Comparison of ENCODE assay signal across 14 mouse cellular contexts in the genomic region with DNA sequence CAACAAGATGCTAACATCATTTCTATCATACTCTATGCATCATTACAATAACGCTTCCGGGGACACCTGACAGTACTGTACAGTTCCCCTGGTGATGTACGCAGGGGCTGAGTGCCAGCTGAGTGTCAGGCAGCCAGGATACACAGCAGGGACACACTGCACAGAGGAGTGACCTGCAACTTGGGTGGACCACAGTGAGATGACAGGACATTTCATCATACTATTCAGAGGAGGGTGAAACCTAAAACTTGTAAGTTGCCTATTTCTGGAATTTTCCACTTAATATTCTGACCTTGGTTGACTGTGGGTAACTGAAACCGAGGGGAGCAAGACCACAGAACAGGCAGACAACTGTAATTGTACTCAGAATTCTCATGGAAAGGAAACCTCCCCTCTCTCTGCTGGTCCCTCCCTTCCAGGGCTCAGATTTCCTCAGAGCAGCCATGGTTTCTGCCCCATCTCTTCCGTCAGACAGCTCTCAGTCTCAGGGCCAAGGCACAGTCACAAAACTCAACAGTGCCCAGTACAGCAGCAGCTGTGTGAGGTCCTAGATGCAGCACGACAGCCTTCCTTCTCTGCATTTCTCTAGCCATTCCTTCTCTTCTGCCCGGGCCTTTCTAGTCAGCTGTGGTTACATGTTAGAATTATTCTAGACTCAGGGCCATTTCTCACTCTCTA. TPM values are rescaled to one million over a fixed set of nuclear protein-coding genes. Genes with fewer than 3 reads are reported as not detected.
A peak's percentile ranks its signal among the peaks of the same experiment; 100 is the strongest.
DNase-seq lines count a peak whose midpoint lies in the region; ATAC-seq and TF ChIP-seq lines count a peak whose summit lies in the region.
"Had no signal": no experiment of that assay in that cellular context is flagged by ENCODE, and none has a peak within 500 bp of the region (broad histone marks: within the 10 kb centered on the region; RNA-seq: fewer than 3 reads in every experiment).

No protein-coding gene starts in this region.

- H3K36me3 ChIP-seq in kidney, embryonic 16.5 days (ENCODE audit: insufficient read depth, low read length) = 0 out of 2 replicates have a peak, but pooled peaks cover 4% of the 10 kb centered on the region
- peaks cover 0 to 26% of the 10 kb centered on the region in 2 experiments; a peak in 2 of 4 replicates for H3K36me3 ChIP-seq in MEL (ENCODE audit: control insufficient read depth in 1 of 2, insufficient read depth in 2 of 2, low read length in 2 of 2)
- H3K36me3 ChIP-seq in embryonic facial prominence, embryonic 13.5 days = peaks cover 3% of the 10 kb centered on the region; the same call in 1 of the 2 replicates
- no peaks in the 10 kb centered on the region for H3K36me3 ChIP-seq in liver, embryonic 13.5 days
- H3K36me3 ChIP-seq: midbrain, embryonic 12.5 days had no signal

- TF ChIP-seq EP300 in MEL (IDR thresholded peaks at IDR 0.05; ENCODE audit: low read depth in 1 of 2, low read length in 2 of 2) = no peak

- H3K4me1 ChIP-seq in kidney, embryonic 16.5 days (ENCODE audit: insufficient read depth, low read length) = peaks cover 7% of the 10 kb centered on the region; the same call in 1 of the 2 replicates
- H3K4me1 ChIP-seq in MEL (ENCODE audit: control insufficient read depth in 1 of 2, insufficient read depth in 2 of 2, low read length in 2 of 2) = peaks cover 14 to 22% of the 10 kb centered on the region in 2 experiments
- peaks cover 6% of the 10 kb centered on the region for H3K4me1 ChIP-seq in embryonic facial prominence, embryonic 13.5 days
- H3K4me1 ChIP-seq in liver, embryonic 13.5 days (replicated peaks) = peaks cover 21% of the 10 kb centered on the region
- H3K4me1 ChIP-seq: midbrain, embryonic 12.5 days had no signal

- no peak overlapping the region for H3K4me2 ChIP-seq in kidney, embryonic 16.5 days (replicated peaks; ENCODE audit: low read depth, low read length)
- no peak overlapping the region for H3K4me2 ChIP-seq in embryonic facial prominence, embryonic 13.5 days
- H3K4me2 ChIP-seq in liver, embryonic 13.5 days = no peak overlapping the region
- H3K4me2 ChIP-seq: midbrain, embryonic 12.5 days had no signal

- no peak for TF ChIP-seq CTCF in MEL (IDR thresholded peaks at IDR 0.05 in 2 of 3, conservative IDR thresholded peaks at IDR 0.05 in 1 of 3; ENCODE audit: control insufficient read depth in 1 of 3, insufficient read depth in 1 of 3, low read depth in 2 of 3, low read length in 3 of 3, poor library complexity in 1 of 3, severe bottlenecking in 1 of 3)

- TF ChIP-seq RAD21 in MEL (IDR thresholded peaks at IDR 0.05; ENCODE audit: low read depth, low read length) = no peak

- no peaks in the 10 kb centered on the region for H3K27me3 ChIP-seq in kidney, embryonic 16.5 days (ENCODE audit: insufficient read depth, low read length)
- no peaks in the 10 kb centered on the region for H3K27me3 ChIP-seq in MEL (ENCODE audit: control insufficient read depth in 1 of 2, insufficient read depth in 2 of 2, low read length in 2 of 2)
- no peaks in the 10 kb centered on the region for H3K27me3 ChIP-seq in embryonic facial prominence, embryonic 13.5 days
- no peaks in the 10 kb centered on the region for H3K27me3 ChIP-seq in liver, embryonic 13.5 days
- H3K27me3 ChIP-seq: midbrain, embryonic 12.5 days had no signal

- no peaks in the 10 kb centered on the region for H3K79me2 ChIP-seq in MEL (ENCODE audit: control insufficient read depth, insufficient read depth, low read length, poor library complexity)

- no peak for TF ChIP-seq POLR2A in MEL (IDR thresholded peaks at IDR 0.05; ENCODE audit: control insufficient read depth in 1 of 2, insufficient read depth in 1 of 2, low read depth in 1 of 2, low read length in 2 of 2, poor library complexity in 1 of 2)

- no peak for DNase-seq in kidney, adult 18-20 months
- DNase-seq in MEL (ENCODE audit: low read depth, low spot score) = no peak
- DNase-seq in liver, embryonic 13.5 days = no peak
- no peak for DNase-seq in right cerebral cortex, postnatal 10 days (ENCODE audit: low spot score in 2 of 2)
- DNase-seq in adrenal gland, adult 8-10 months = no peak
- DNase-seq in cerebellum, adult 9-11 months = no peak
- DNase-seq: adrenal gland, postnatal 25 days; cerebellum, adult 2 months; kidney, adult 8-10 months; thymus, postnatal 25 days had no signal

- H3K4me3 ChIP-seq in kidney, embryonic 16.5 days (ENCODE audit: low read length) = no peak overlapping the region
- no peak overlapping the region for H3K4me3 ChIP-seq in MEL (ENCODE audit: control insufficient read depth in 1 of 2, insufficient read depth in 1 of 2, low read depth in 2 of 2, low read length in 2 of 2)
- no peak overlapping the region for H3K4me3 ChIP-seq in embryonic facial prominence, embryonic 13.5 days
- no peak overlapping the region for H3K4me3 ChIP-seq in liver, embryonic 13.5 days (replicated peaks)
- H3K4me3 ChIP-seq: midbrain, embryonic 12.5 days had no signal

- no peak overlapping the region for H3K9ac ChIP-seq in kidney, embryonic 16.5 days (replicated peaks; ENCODE audit: low read length)
- 0 out of 2 replicates have a peak overlapping the region, but pooled peaks have one; percentile 9 for H3K9ac ChIP-seq in MEL (ENCODE audit: control insufficient read depth, low read depth, low read length, poor library complexity, severe bottlenecking)
- H3K9ac ChIP-seq in embryonic facial prominence, embryonic 13.5 days = 0 out of 2 replicates have a peak overlapping the region, but pooled peaks have one; percentile 22
- H3K9ac ChIP-seq in liver, embryonic 13.5 days = no peak overlapping the region
- H3K9ac ChIP-seq: midbrain, embryonic 12.5 days had no signal

- WGBS in kidney, embryonic 16.5 days = 38% methylated on average over 7 of the region's 7 CpGs
- WGBS in embryonic facial prominence, embryonic 13.5 days = 48% methylated on average over 7 of the region's 7 CpGs
- WGBS in liver, embryonic 13.5 days (ENCODE audit: insufficient replicate concordance) = 64% methylated on average over 7 of the region's 7 CpGs

- H3K27ac ChIP-seq in kidney, embryonic 16.5 days (ENCODE audit: low read length) = peak overlapping the region; percentile 59; the same call in 1 of the 2 replicates
- peak overlapping the region; percentile 87 for H3K27ac ChIP-seq in MEL (ENCODE audit: control insufficient read depth, low read depth, low read length)
- peak overlapping the region; percentile 48; the same call in 1 of the 2 replicates for H3K27ac ChIP-seq in embryonic facial prominence, embryonic 13.5 days
- peak overlapping the region; percentile 59 for H3K27ac ChIP-seq in liver, embryonic 13.5 days
- H3K27ac ChIP-seq: midbrain, embryonic 12.5 days had no signal

- peak; percentile 86 for ATAC-seq in kidney, embryonic 16.5 days (ENCODE audit: low FRiP score, low TSS enrichment)
- ATAC-seq in embryonic facial prominence, embryonic 13.5 days (ENCODE audit: insufficient number of reproducible peaks, insufficient read depth, low FRiP score, low TSS enrichment, low read depth) = no peak
- no peak for ATAC-seq in liver, embryonic 13.5 days (ENCODE audit: low read depth)
- ATAC-seq: forebrain, embryonic 14.5 days had no signal

- no peaks in the 10 kb centered on the region for H3K9me3 ChIP-seq in kidney, embryonic 16.5 days (ENCODE audit: low read length)
- H3K9me3 ChIP-seq in MEL (replicated peaks; ENCODE audit: insufficient read depth, low read length) = no peaks in the 10 kb centered on the region
- no peaks in the 10 kb centered on the region for H3K9me3 ChIP-seq in embryonic facial prominence, embryonic 13.5 days
- no peaks in the 10 kb centered on the region for H3K9me3 ChIP-seq in liver, embryonic 13.5 days (replicated peaks)
- H3K9me3 ChIP-seq: midbrain, embryonic 12.5 days had no signal

TF ChIP-seq in MEL, 35 proteins besides CTCF, POLR2A, EP300 and RAD21 (continues in another document):
- no peak for TF ChIP-seq MYC (IDR thresholded peaks at IDR 0.05; ENCODE audit: low read depth, low read length)

RNA-seq across cellular contexts. Expression of a gene that starts 14.2 kb away (rescaled TPM):
- polyA plus RNA-seq in kidney, embryonic 16.5 days (2015; fragmentation: Nextera tagmentation; extraction: Ambion mirVana) = 9.7 and 10.9 TPM in 2 replicates
- 7.3 and 8.5 TPM in 2 replicates for total RNA-seq in MEL (2012; rRNA removed)
- 1 to 10 TPM in 1 of 2 experiments, not detected in 1; 8.6 TPM for polyA plus RNA-seq in MEL (2012; ENCODE audit: insufficient read depth in 1 of 2, insufficient read length in 2 of 2, low read depth in 1 of 2, low replicate concordance in 2 of 2, missing spikeins in 1 of 2)
- polyA plus RNA-seq in embryonic facial prominence, embryonic 13.5 days (2015; fragmentation: Nextera tagmentation; extraction: Ambion mirVana) = 9.2 and 9.8 TPM in 2 replicates
- 2.8 and 3.0 TPM in 2 replicates for polyA plus RNA-seq in liver, embryonic 13.5 days (2015; fragmentation: Nextera tagmentation; extraction: Ambion mirVana)
- total RNA-seq in adrenal gland, adult 8-10 months (2022) = 10 to 100 TPM; 12.1 to 23.4 (median 18.7) TPM

RNA-seq across cellular contexts. Expression of a gene that starts 32.0 kb away (rescaled TPM):
- polyA plus RNA-seq in kidney, embryonic 16.5 days (2015; fragmentation: Nextera tagmentation; extraction: Ambion mirVana) = 57.4 and 57.5 TPM in 2 replicates
- 51.2 and 54.5 TPM in 2 replicates for total RNA-seq in MEL (2012; rRNA removed)
- polyA plus RNA-seq in MEL (2012; ENCODE audit: insufficient read depth in 1 of 2, insufficient read length in 2 of 2, low read depth in 1 of 2, low replicate concordance in 2 of 2, missing spikeins in 1 of 2) = 10 to 100 TPM in 1 of 2 experiments, not detected in 1; 47.4 TPM
- 43.2 and 45.4 TPM in 2 replicates for polyA plus RNA-seq in embryonic facial prominence, embryonic 13.5 days (2015; fragmentation: Nextera tagmentation; extraction: Ambion mirVana)
- 66.3 and 71.4 TPM in 2 replicates for polyA plus RNA-seq in liver, embryonic 13.5 days (2015; fragmentation: Nextera tagmentation; extraction: Ambion mirVana)
- total RNA-seq in adrenal gland, adult 8-10 months (2022) = 10 to 100 TPM; 29.3 to 36.6 (median 32.8) TPM

RNA-seq across cellular contexts. Expression of a gene that starts 32.2 kb away (rescaled TPM):
- 4.1 and 4.4 TPM in 2 replicates for polyA plus RNA-seq in kidney, embryonic 16.5 days (2015; fragmentation: Nextera tagmentation; extraction: Ambion mirVana)
- total RNA-seq in MEL (2012; rRNA removed) = 0.03 and 0.04 TPM in 2 replicates
- polyA plus RNA-seq in MEL (2012; ENCODE audit: insufficient read depth in 1 of 2, insufficient read length in 2 of 2, low read depth in 1 of 2, low replicate concordance in 2 of 2, missing spikeins in 1 of 2) = under 1 TPM in 1 of 2 experiments, not detected in 1; 0.39 TPM
- polyA plus RNA-seq in embryonic facial prominence, embryonic 13.5 days (2015; fragmentation: Nextera tagmentation; extraction: Ambion mirVana) = 0.70 and 0.87 TPM in 2 replicates
- polyA plus RNA-seq in liver, embryonic 13.5 days (2015; fragmentation: Nextera tagmentation; extraction: Ambion mirVana) = 0.12 and 0.14 TPM in 2 replicates
- total RNA-seq in adrenal gland, adult 8-10 months (2022) = 1 to 10 TPM; 2.5 to 4.3 (median 3.4) TPM

RNA-seq across cellular contexts. Expression of a gene that starts 36.9 kb away (rescaled TPM):
- polyA plus RNA-seq in kidney, embryonic 16.5 days (2015; fragmentation: Nextera tagmentation; extraction: Ambion mirVana) = 108 and 110 TPM in 2 replicates
- 137 and 150 TPM in 2 replicates for total RNA-seq in MEL (2012; rRNA removed)
- 100 to 1,000 TPM in 1 of 2 experiments, not detected in 1; 193 TPM for polyA plus RNA-seq in MEL (2012; ENCODE audit: insufficient read depth in 1 of 2, insufficient read length in 2 of 2, low read depth in 1 of 2, low replicate concordance in 2 of 2, missing spikeins in 1 of 2)
- 73.2 and 81.1 TPM in 2 replicates for polyA plus RNA-seq in embryonic facial prominence, embryonic 13.5 days (2015; fragmentation: Nextera tagmentation; extraction: Ambion mirVana)
- polyA plus RNA-seq in liver, embryonic 13.5 days (2015; fragmentation: Nextera tagmentation; extraction: Ambion mirVana) = 49.4 and 49.9 TPM in 2 replicates
- total RNA-seq in adrenal gland, adult 8-10 months (2022) = 100 to 1,000 TPM in 3 of 4 experiments, 10 to 100 TPM in 1; 91.5 to 111 (median 106) TPM

Comparison
In these comparisons a context has a peak if more than half of its experiments do, and no peak if none do; other contexts are left out.
1. H3K9ac ChIP-seq: peak in MEL (single experiment) and embryonic facial prominence, embryonic 13.5 days (single experiment); none in kidney, embryonic 16.5 days (single experiment) and liver, embryonic 13.5 days (single experiment).
2. Peak in every context shown above with its lines, with median percentiles within 50 percentile points of each other: H3K27ac ChIP-seq.